Mouse (Mus musculus): ENCODE measurements around the gene Hoxa11.

Hoxa11 gene

GRCm38 (mm10) chr6:52249415-52249738 lies 3.8 kb upstream of the Hoxa11 start:
- in situ Hi-C loops (cut with MboI) = loop anchor here (25.0 kb wide), 1 partner anchor 1437 kb away; no protein-coding TSS in a partner anchor

GRCm38 (mm10) chr6:52248638-52249414 lies 3.2 kb upstream of the Hoxa11 start:
- in situ Hi-C loops (cut with MboI) = loop anchor here (25.0 kb wide), 1 partner anchor 1437 kb away; no protein-coding TSS in a partner anchor

GRCm38 (mm10) chr6:52247766-52248637 lies 2.4 kb upstream of the Hoxa11 start:
- in situ Hi-C loops (cut with MboI) = loop anchor here (25.0 kb wide), 1 partner anchor 1436 kb away; no protein-coding TSS in a partner anchor

GRCm38 (mm10) chr6:52246916-52247315 lies 1.3 kb upstream of the Hoxa11 start:
- in situ Hi-C loops (cut with MboI) = loop anchor here (25.0 kb wide), 1 partner anchor 1435 kb away; no protein-coding TSS in a partner anchor

GRCm38 (mm10) chr6:52246403-52246803 lies 793 bp upstream of the Hoxa11 start:
- in situ Hi-C loops (cut with MboI) = loop anchor here (25.0 kb wide), 1 partner anchor 1434 kb away; no protein-coding TSS in a partner anchor

GRCm38 (mm10) chr6:52245040-52245756 lies 412 bp downstream of the Hoxa11 start:
- in situ Hi-C loops (cut with MboI) = loop anchor here (25.0 kb wide), 1 partner anchor 1433 kb away; no protein-coding TSS in a partner anchor

GRCm38 (mm10) chr6:52244471-52245039 lies 1.1 kb downstream of the Hoxa11 start:
- in situ Hi-C loops (cut with MboI) = loop anchor here (25.0 kb wide), 1 partner anchor 1432 kb away; no protein-coding TSS in a partner anchor

- in situ Hi-C loops (cut with MboI) = loop anchor here (25.0 kb wide), 1 partner anchor 1431 kb away; no protein-coding TSS in a partner anchor
These were observed 1.9 kb downstream of the Hoxa11 start for GRCm38 (mm10) chr6:52243681-52244121.

- in situ Hi-C loops (cut with MboI) = loop anchor here (25.0 kb wide), 1 partner anchor 1431 kb away; no protein-coding TSS in a partner anchor
These were observed 2.7 kb downstream of the Hoxa11 start for GRCm38 (mm10) chr6:52242801-52243332.

- in situ Hi-C loops (cut with MboI) = loop anchor here (25.0 kb wide), 1 partner anchor 1429 kb away; no protein-coding TSS in a partner anchor
These were observed 4.5 kb downstream of the Hoxa11 start for GRCm38 (mm10) chr6:52241001-52241621.

GRCm38 (mm10) chr6:52240389-52241000 lies 5.1 kb downstream of the Hoxa11 start, which contains the start of gene Hoxa10:
Hoxa10 (minus strand) TSS chr6:52240854.
- in situ Hi-C loops (cut with MboI) = loop anchor here (25.0 kb wide), 1 partner anchor 1428 kb away; no protein-coding TSS in a partner anchor

GRCm38 (mm10) chr6:52239625-52240388 lies 5.8 kb downstream of the Hoxa11 start:
- in situ Hi-C loops (cut with MboI) = loop anchor here (25.0 kb wide), 1 partner anchor 1428 kb away; no protein-coding TSS in a partner anchor

GRCm38 (mm10) chr6:52238976-52239375 lies 6.6 kb downstream of the Hoxa11 start:
- in situ Hi-C loops (cut with MboI) = loop anchor here (25.0 kb wide), 1 partner anchor 1427 kb away; no protein-coding TSS in a partner anchor

GRCm38 (mm10) chr6:52238155-52238545 lies 7.5 kb downstream of the Hoxa11 start:
- in situ Hi-C loops (cut with MboI) = loop anchor here (25.0 kb wide), 1 partner anchor 1426 kb away; no protein-coding TSS in a partner anchor

GRCm38 (mm10) chr6:52237346-52238154 lies 8.1 kb downstream of the Hoxa11 start:
- in situ Hi-C loops (cut with MboI) = loop anchor here (25.0 kb wide), 1 partner anchor 1425 kb away; no protein-coding TSS in a partner anchor

- in situ Hi-C loops (cut with MboI) = loop anchor here (25.0 kb wide), 1 partner anchor 1425 kb away; no protein-coding TSS in a partner anchor
These were observed 8.8 kb downstream of the Hoxa11 start for GRCm38 (mm10) chr6:52236806-52237205.

GRCm38 (mm10) chr6:52235866-52236265 lies 9.7 kb downstream of the Hoxa11 start:
- in situ Hi-C loops (cut with MboI) = loop anchor here (25.0 kb wide), 1 partner anchor 1424 kb away; no protein-coding TSS in a partner anchor

Data from mature B cell (primary cell).